Mouse (Mus musculus): ENCODE data around the gene Slc7a8.
A peak's percentile ranks its signal among the peaks of the same experiment; 100 is the strongest.

Gene Slc7a8

GRCm38 (mm10) chr14:54701298-54701697 is 80.4 kb downstream of the Slc7a8 start:
- DNase-seq (ENCODE audit: low read depth, low spot score) = peak; percentile 85

GRCm38 (mm10) chr14:54699586-54699985 is 82.2 kb downstream of the Slc7a8 start:
- peak; percentile 81 for DNase-seq (ENCODE audit: low read depth, low spot score)

GRCm38 (mm10) chr14:54698733-54699132 is 83.0 kb downstream of the Slc7a8 start, which contains the start of gene Gm29776:
Gene Gm29776, minus strand, starts transcription at chr14:54698833.
- no peak for DNase-seq (ENCODE audit: low read depth, low spot score)

GRCm38 (mm10) chr14:54696752-54697151 is 85.0 kb downstream of the Slc7a8 start:
- DNase-seq (ENCODE audit: low read depth, low spot score) = no peak

GRCm38 (mm10) chr14:54695042-54695441 is 86.7 kb downstream of the Slc7a8 start:
- DNase-seq (ENCODE audit: low read depth, low spot score) = no peak

GRCm38 (mm10) chr14:54687251-54687650 is 94.5 kb downstream of the Slc7a8 start:
- DNase-seq (ENCODE audit: low read depth, low spot score) = no peak

GRCm38 (mm10) chr14:54686522-54687143 is 95.1 kb downstream of the Slc7a8 start, which contains the start of gene Acin1:
Gene Acin1, minus strand, starts transcription at chr14:54686931.
- peak; percentile 97 for DNase-seq (ENCODE audit: low read depth, low spot score)

GRCm38 (mm10) chr14:54686063-54686521 is 95.7 kb downstream of the Slc7a8 start, which contains the start of gene 1700123O20Rik:
Gene 1700123O20Rik, plus strand, starts transcription at chr14:54686216.
- peak; percentile 95 for DNase-seq (ENCODE audit: low read depth, low spot score)

GRCm38 (mm10) chr14:54685471-54685870 is 96.3 kb downstream of the Slc7a8 start:
- no peak for DNase-seq (ENCODE audit: low read depth, low spot score)

GRCm38 (mm10) chr14:54682396-54682795 is 99.3 kb downstream of the Slc7a8 start:
- DNase-seq (ENCODE audit: low read depth, low spot score) = no peak

GRCm38 (mm10) chr14:54678657-54679304 is 103.0 kb downstream of the Slc7a8 start:
- peak; percentile 44 for DNase-seq (ENCODE audit: low read depth, low spot score)

GRCm38 (mm10) chr14:54676290-54676689 is 105.5 kb downstream of the Slc7a8 start:
- no peak for DNase-seq (ENCODE audit: low read depth, low spot score)

GRCm38 (mm10) chr14:54674317-54674716 is 107.4 kb downstream of the Slc7a8 start:
- DNase-seq (ENCODE audit: low read depth, low spot score) = no peak

All from ZHBTc4 (cell line).